Mouse (Mus musculus): ENCODE results near the gene Sesn1. TPM values are rescaled to one million over a fixed set of nuclear protein-coding genes. Genes with fewer than 3 reads are reported as not detected.

The Sesn1 gene
- polyA plus RNA-seq (2016; fragmentation: Nextera tagmentation; extraction: Ambion mirVana) = 38.6 and 41.0 TPM in 2 replicates

- WGBS = under 1% methylated on average over 67 of the region's 69 CpGs
- peak within 1 kb of the TSS; percentile 79 for H3K4me2 ChIP-seq
- H3K9me3 ChIP-seq = 0 out of 2 replicates have a peak, but pooled peaks cover 9% of the 10 kb centered on the region
- no peaks in the 10 kb centered on the region for H3K27me3 ChIP-seq
- peak within 1 kb of the TSS; percentile 65 for H3K4me3 ChIP-seq (replicated peaks)
- ATAC-seq (ENCODE audit: insufficient number of reproducible peaks, insufficient read depth, low FRiP score, low TSS enrichment, low read depth) = peak; percentile 97
- H3K9ac ChIP-seq (replicated peaks) = peak within 1 kb of the TSS; percentile 75
- no peaks in the 10 kb centered on the region for H3K36me3 ChIP-seq
- H3K27ac ChIP-seq = peak within 1 kb of the TSS; percentile 96
- H3K4me1 ChIP-seq (replicated peaks) = peaks cover 25% of the 10 kb centered on the region
Observed at GRCm38 (mm10) chr10:41809771-41810563, at the start of gene Sesn1, which contains the start of gene Cep57l1. TSS of gene Sesn1 (plus strand) at chr10:41809935. TSS of gene Cep57l1 (minus strand) at chr10:41809871.

GRCm38 (mm10) chr10:41760866-41761265 is 48.9 kb upstream of the Sesn1 start:
- Histone ChIP-seq H3K4me1 (replicated peaks) (no peaks in the 10 kb centered on the region), H3K4me3 (replicated peaks) (no peak overlapping the region), H3K36me3 (no peaks in the 10 kb centered on the region), H3K4me2 (no peak overlapping the region), H3K27ac (no peak overlapping the region), H3K27me3 (no peaks in the 10 kb centered on the region), H3K9ac (replicated peaks) (no peak overlapping the region), H3K9me3 (no peaks in the 10 kb centered on the region)
- ATAC-seq (ENCODE audit: insufficient number of reproducible peaks, insufficient read depth, low FRiP score, low TSS enrichment, low read depth) = no peak
- 73% methylated on average over 3 of the region's 3 CpGs for WGBS

- no peak overlapping the region for H3K4me3 ChIP-seq (replicated peaks)
- no peaks in the 10 kb centered on the region for H3K27me3 ChIP-seq
- no peaks in the 10 kb centered on the region for H3K4me1 ChIP-seq (replicated peaks)
- H3K36me3 ChIP-seq = no peaks in the 10 kb centered on the region
- no peaks in the 10 kb centered on the region for H3K9me3 ChIP-seq
- no peak overlapping the region for H3K27ac ChIP-seq
- H3K9ac ChIP-seq (replicated peaks) = no peak overlapping the region
- ATAC-seq (ENCODE audit: insufficient number of reproducible peaks, insufficient read depth, low FRiP score, low TSS enrichment, low read depth) = no peak
- H3K4me2 ChIP-seq = no peak overlapping the region
- 73% methylated on average over 3 of the region's 3 CpGs for WGBS
Observed at GRCm38 (mm10) chr10:41763741-41764385, 45.9 kb upstream of the Sesn1 start.

GRCm38 (mm10) chr10:41765586-41765985 is 44.1 kb upstream of the Sesn1 start:
- Histone ChIP-seq H3K27me3 (no peaks in the 10 kb centered on the region), H3K9me3 (no peaks in the 10 kb centered on the region), H3K4me3 (replicated peaks) (no peak overlapping the region), H3K4me2 (no peak overlapping the region), H3K27ac (no peak overlapping the region), H3K9ac (replicated peaks) (no peak overlapping the region), H3K36me3 (no peaks in the 10 kb centered on the region), H3K4me1 (replicated peaks) (no peaks in the 10 kb centered on the region)
- 93% methylated on average over 4 of the region's 4 CpGs for WGBS
- no peak for ATAC-seq (ENCODE audit: insufficient number of reproducible peaks, insufficient read depth, low FRiP score, low TSS enrichment, low read depth)

- Histone ChIP-seq H3K27ac (no peak overlapping the region), H3K36me3 (no peaks in the 10 kb centered on the region), H3K4me1 (replicated peaks) (no peaks in the 10 kb centered on the region), H3K4me3 (replicated peaks) (no peak overlapping the region), H3K27me3 (no peaks in the 10 kb centered on the region), H3K4me2 (no peak overlapping the region), H3K9me3 (no peaks in the 10 kb centered on the region), H3K9ac (replicated peaks) (no peak overlapping the region)
- WGBS = 87% methylated on average over 4 of the region's 4 CpGs
- no peak for ATAC-seq (ENCODE audit: insufficient number of reproducible peaks, insufficient read depth, low FRiP score, low TSS enrichment, low read depth)
Observed at GRCm38 (mm10) chr10:41766280-41766679, 43.5 kb upstream of the Sesn1 start.

- H3K4me1 ChIP-seq (replicated peaks) = no peaks in the 10 kb centered on the region
- H3K4me3 ChIP-seq (replicated peaks) = no peak overlapping the region
- no peaks in the 10 kb centered on the region for H3K9me3 ChIP-seq
- H3K9ac ChIP-seq (replicated peaks) = no peak overlapping the region
- 92% methylated on average over 6 of the region's 6 CpGs for WGBS
- no peak for ATAC-seq (ENCODE audit: insufficient number of reproducible peaks, insufficient read depth, low FRiP score, low TSS enrichment, low read depth)
- H3K4me2 ChIP-seq = no peak overlapping the region
- H3K27me3 ChIP-seq = no peaks in the 10 kb centered on the region
- H3K36me3 ChIP-seq = no peaks in the 10 kb centered on the region
- no peak overlapping the region for H3K27ac ChIP-seq
Observed at GRCm38 (mm10) chr10:41767254-41767653, 42.5 kb upstream of the Sesn1 start.

GRCm38 (mm10) chr10:41792375-41792774 is 17.4 kb upstream of the Sesn1 start:
- no peak overlapping the region for H3K4me2 ChIP-seq
- no peak overlapping the region for H3K27ac ChIP-seq
- no peaks in the 10 kb centered on the region for H3K27me3 ChIP-seq
- peaks cover 14% of the 10 kb centered on the region; the same call in 1 of the 2 replicates for H3K9me3 ChIP-seq
- no peak for ATAC-seq (ENCODE audit: insufficient number of reproducible peaks, insufficient read depth, low FRiP score, low TSS enrichment, low read depth)
- no peak overlapping the region for H3K4me3 ChIP-seq (replicated peaks)
- H3K4me1 ChIP-seq (replicated peaks) = no peaks in the 10 kb centered on the region
- peaks cover 6% of the 10 kb centered on the region for H3K36me3 ChIP-seq
- 94% methylated on average over 6 of the region's 6 CpGs for WGBS
- no peak overlapping the region for H3K9ac ChIP-seq (replicated peaks)

GRCm38 (mm10) chr10:41797253-41797652 is 12.5 kb upstream of the Sesn1 start:
- H3K9ac ChIP-seq (replicated peaks) = no peak overlapping the region
- H3K27ac ChIP-seq = no peak overlapping the region
- no peak overlapping the region for H3K4me3 ChIP-seq (replicated peaks)
- peaks cover 17% of the 10 kb centered on the region; the same call in 1 of the 2 replicates for H3K9me3 ChIP-seq
- no peak for ATAC-seq (ENCODE audit: insufficient number of reproducible peaks, insufficient read depth, low FRiP score, low TSS enrichment, low read depth)
- no peak overlapping the region for H3K4me2 ChIP-seq
- H3K4me1 ChIP-seq (replicated peaks) = no peaks in the 10 kb centered on the region
- no peaks in the 10 kb centered on the region for H3K27me3 ChIP-seq
- 96% methylated on average over 8 of the region's 8 CpGs for WGBS
- peaks cover 49% of the 10 kb centered on the region for H3K36me3 ChIP-seq

- no peak overlapping the region for H3K4me2 ChIP-seq
- no peak overlapping the region for H3K4me3 ChIP-seq (replicated peaks)
- H3K9ac ChIP-seq (replicated peaks) = no peak overlapping the region
- peaks cover 43% of the 10 kb centered on the region for H3K36me3 ChIP-seq
- H3K4me1 ChIP-seq (replicated peaks) = no peaks in the 10 kb centered on the region
- peaks cover 22% of the 10 kb centered on the region; the same call in 1 of the 2 replicates for H3K9me3 ChIP-seq
- 96% methylated on average over 8 of the region's 8 CpGs for whole genome bisulfite sequencing
- no peak for ATAC-seq (ENCODE audit: insufficient number of reproducible peaks, insufficient read depth, low FRiP score, low TSS enrichment, low read depth)
- H3K27me3 ChIP-seq = no peaks in the 10 kb centered on the region
- no peak overlapping the region for H3K27ac ChIP-seq
Observed at GRCm38 (mm10) chr10:41803467-41803866, 6.3 kb upstream of the Sesn1 start.

GRCm38 (mm10) chr10:41804711-41805110 is 5.0 kb upstream of the Sesn1 start:
- H3K9me3 ChIP-seq = peaks cover 23% of the 10 kb centered on the region; the same call in 1 of the 2 replicates
- no peak for ATAC-seq (ENCODE audit: insufficient number of reproducible peaks, insufficient read depth, low FRiP score, low TSS enrichment, low read depth)
- H3K27ac ChIP-seq = no peak overlapping the region
- peaks cover 36% of the 10 kb centered on the region for H3K36me3 ChIP-seq
- H3K9ac ChIP-seq (replicated peaks) = no peak overlapping the region
- H3K27me3 ChIP-seq = no peaks in the 10 kb centered on the region
- 91% methylated on average over 3 of the region's 3 CpGs for WGBS
- H3K4me2 ChIP-seq = no peak overlapping the region
- H3K4me3 ChIP-seq (replicated peaks) = no peak overlapping the region
- H3K4me1 ChIP-seq (replicated peaks) = no peaks in the 10 kb centered on the region

- Histone ChIP-seq H3K27me3 (no peaks in the 10 kb centered on the region), H3K36me3 (peaks cover 25% of the 10 kb centered on the region), H3K4me1 (replicated peaks) (no peaks in the 10 kb centered on the region), H3K27ac (no peak overlapping the region), H3K4me3 (replicated peaks) (no peak overlapping the region), H3K9ac (replicated peaks) (no peak overlapping the region), H3K9me3 (peaks cover 23% of the 10 kb centered on the region; the same call in 1 of the 2 replicates), H3K4me2 (no peak overlapping the region)
- 67% methylated on average over 2 of the region's 2 CpGs for WGBS
- no peak for ATAC-seq (ENCODE audit: insufficient number of reproducible peaks, insufficient read depth, low FRiP score, low TSS enrichment, low read depth)
Observed at GRCm38 (mm10) chr10:41805729-41806355, 3.9 kb upstream of the Sesn1 start.
